Mouse (Mus musculus): ENCODE data around the gene Adgrd1.

The Adgrd1 gene

GRCm38 (mm10) chr5:129163416-129163815 is 66.9 kb downstream of the Adgrd1 start:
- no peak for DNase-seq

GRCm38 (mm10) chr5:129164091-129164490 is 67.5 kb downstream of the Adgrd1 start:
- DNase-seq = no peak

- DNase-seq = no peak
These were observed 68.5 kb downstream of the Adgrd1 start for GRCm38 (mm10) chr5:129164911-129165584.

- DNase-seq = no peak
These were observed 69.0 kb downstream of the Adgrd1 start for GRCm38 (mm10) chr5:129165595-129165994.

GRCm38 (mm10) chr5:129169090-129169489 is 72.5 kb downstream of the Adgrd1 start:
- no peak for DNase-seq

- no peak for DNase-seq
These were observed 73.0 kb downstream of the Adgrd1 start for GRCm38 (mm10) chr5:129169567-129169966.

- no peak for DNase-seq
These were observed 76.0 kb downstream of the Adgrd1 start for GRCm38 (mm10) chr5:129172533-129172932.

- no peak for DNase-seq
These were observed 79.4 kb downstream of the Adgrd1 start for GRCm38 (mm10) chr5:129175925-129176324.

GRCm38 (mm10) chr5:129177697-129178511 is 81.4 kb downstream of the Adgrd1 start:
- peak; percentile 79 for DNase-seq

- no peak for DNase-seq
These were observed 82.8 kb downstream of the Adgrd1 start for GRCm38 (mm10) chr5:129179356-129179755.

- no peak for DNase-seq
These were observed 83.6 kb downstream of the Adgrd1 start for GRCm38 (mm10) chr5:129179995-129180714.

GRCm38 (mm10) chr5:129180715-129181228 is 84.2 kb downstream of the Adgrd1 start:
- no peak for DNase-seq

GRCm38 (mm10) chr5:129181450-129181849 is 84.9 kb downstream of the Adgrd1 start:
- DNase-seq = no peak

GRCm38 (mm10) chr5:129182554-129182953 is 86.0 kb downstream of the Adgrd1 start:
- no peak for DNase-seq

- peak; percentile 43 for DNase-seq
These were observed 89.7 kb downstream of the Adgrd1 start for GRCm38 (mm10) chr5:129186260-129186659.

GRCm38 (mm10) chr5:129186926-129187325 is 90.4 kb downstream of the Adgrd1 start:
- DNase-seq = no peak

GRCm38 (mm10) chr5:129189071-129189470 is 92.5 kb downstream of the Adgrd1 start:
- DNase-seq = no peak

- no peak for DNase-seq
These were observed 93.5 kb downstream of the Adgrd1 start for GRCm38 (mm10) chr5:129190077-129190476.

GRCm38 (mm10) chr5:129196501-129196900 is 100.0 kb downstream of the Adgrd1 start:
- DNase-seq = no peak

GRCm38 (mm10) chr5:129196971-129197519 is 100.5 kb downstream of the Adgrd1 start:
- DNase-seq = no peak

GRCm38 (mm10) chr5:129200132-129200531 is 103.6 kb downstream of the Adgrd1 start:
- no peak for DNase-seq

GRCm38 (mm10) chr5:129208279-129208678 is 111.7 kb downstream of the Adgrd1 start:
- DNase-seq = no peak

- no peak for DNase-seq
These were observed 112.3 kb downstream of the Adgrd1 start for GRCm38 (mm10) chr5:129208845-129209244.

Data from thymus, postnatal 14 days (tissue).